Mouse (Mus musculus): Measurements from ENCODE around the gene Ndufb10. TPM values are rescaled to one million over a fixed set of nuclear protein-coding genes. Genes with fewer than 3 reads are reported as not detected.
A peak's percentile ranks its signal among the peaks of the same experiment; 100 is the strongest.
"Not testable (repeated sequence)": the region's sequence is repeated elsewhere in the genome, so short reads cannot be mapped to it uniquely, and the experiment has no call there.

Ndufb10 gene
- polyA plus RNA-seq, 1 experiment from 2014 or later = 233 TPM

DNA sequence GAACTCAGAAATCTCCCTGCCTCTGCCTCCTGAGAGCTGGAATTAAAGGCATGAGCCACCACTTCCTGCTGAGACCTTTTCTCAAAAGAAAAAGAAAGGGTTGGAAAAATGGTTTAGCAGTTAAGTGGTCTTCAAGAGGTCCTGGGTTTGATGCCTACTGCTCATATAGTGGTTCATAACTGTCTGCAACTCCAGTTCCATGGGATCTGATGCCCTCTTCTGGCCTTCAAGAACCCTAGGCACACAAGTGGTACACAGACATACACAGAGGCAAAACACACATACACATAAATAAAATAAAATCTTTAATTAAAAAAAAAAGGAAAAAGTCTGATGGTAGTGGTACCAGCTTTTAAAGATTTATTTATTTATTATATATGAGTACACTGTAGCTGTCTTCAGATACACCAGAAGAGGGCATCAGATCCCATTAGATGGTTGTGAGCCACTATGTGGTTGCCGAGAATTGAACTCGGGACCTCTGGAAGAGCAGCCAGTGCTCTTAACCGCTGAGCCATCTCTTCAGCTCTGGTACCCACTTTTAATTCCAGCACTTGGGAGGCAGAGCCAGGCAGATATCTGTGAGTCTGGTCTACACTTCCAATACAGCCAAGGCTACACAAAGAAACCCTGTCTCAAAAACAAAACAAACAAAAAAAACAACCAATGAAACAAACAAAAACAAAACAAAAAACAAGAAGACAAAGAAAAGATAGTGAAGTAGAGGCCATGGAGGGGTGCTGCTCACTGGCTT is 1.5 kb upstream of the Ndufb10 start:
- Histone ChIP-seq H3K9me3 (ENCODE audit: control insufficient read depth, low read length) (no peaks in the 10 kb centered on the region), H3K9ac (replicated peaks; ENCODE audit: low read depth, low read length) (no peak overlapping the region), H3K4me2 (ENCODE audit: low read length) (no peak overlapping the region), H3K27ac (ENCODE audit: low read length) (no peak overlapping the region), H3K27me3 (replicated peaks; ENCODE audit: control insufficient read depth, insufficient read depth, low read length) (0 out of 2 replicates have a peak, but pooled peaks cover 2% of the 10 kb centered on the region), H3K4me1 (replicated peaks; ENCODE audit: control insufficient read depth, insufficient read depth, low read length) (peaks cover 26% of the 10 kb centered on the region), H3K36me3 (ENCODE audit: control insufficient read depth, insufficient read depth) (peaks cover 7% of the 10 kb centered on the region), H3K4me3 (replicated peaks; ENCODE audit: low read length) (no peak overlapping the region)
- ATAC-seq = no peak
- 76% methylated on average over 3 of the region's 3 CpGs for WGBS

DNA sequence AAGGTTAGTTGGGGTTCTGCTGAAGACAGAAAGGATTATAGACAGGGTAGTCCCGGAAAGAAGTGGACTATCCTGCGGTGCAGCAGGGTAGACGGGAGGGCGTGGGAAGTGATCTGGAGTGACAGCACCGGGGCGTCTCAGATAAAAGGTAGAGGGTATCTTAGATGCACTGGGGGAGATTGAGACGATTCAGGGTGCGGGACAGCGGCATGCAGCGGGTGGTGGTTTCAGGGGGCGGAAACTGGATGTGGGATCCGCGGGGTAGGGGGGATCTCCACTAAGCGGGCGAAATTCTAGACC is 447 bp downstream of the Ndufb10 start:
- H3K9ac ChIP-seq (replicated peaks; ENCODE audit: low read depth, low read length) = peak overlapping the region; percentile 83
- H3K27me3 ChIP-seq (replicated peaks; ENCODE audit: control insufficient read depth, insufficient read depth, low read length) = 0 out of 2 replicates have a peak, but pooled peaks cover 2% of the 10 kb centered on the region
- no peaks in the 10 kb centered on the region for H3K9me3 ChIP-seq (ENCODE audit: control insufficient read depth, low read length)
- H3K4me1 ChIP-seq (replicated peaks; ENCODE audit: control insufficient read depth, insufficient read depth, low read length) = peaks cover 32% of the 10 kb centered on the region
- peaks cover 7% of the 10 kb centered on the region for H3K36me3 ChIP-seq (ENCODE audit: control insufficient read depth, insufficient read depth)
- peak overlapping the region; percentile 72 for H3K4me3 ChIP-seq (replicated peaks; ENCODE audit: low read length)
- H3K27ac ChIP-seq (ENCODE audit: low read length) = peak overlapping the region; percentile 26; the same call in 1 of the 2 replicates
- WGBS = under 1% methylated on average over 15 of the region's 15 CpGs
- H3K4me2 ChIP-seq (ENCODE audit: low read length) = peak overlapping the region; percentile 78
- peak; percentile 0; the same call in 1 of the 2 replicates for ATAC-seq

DNA sequence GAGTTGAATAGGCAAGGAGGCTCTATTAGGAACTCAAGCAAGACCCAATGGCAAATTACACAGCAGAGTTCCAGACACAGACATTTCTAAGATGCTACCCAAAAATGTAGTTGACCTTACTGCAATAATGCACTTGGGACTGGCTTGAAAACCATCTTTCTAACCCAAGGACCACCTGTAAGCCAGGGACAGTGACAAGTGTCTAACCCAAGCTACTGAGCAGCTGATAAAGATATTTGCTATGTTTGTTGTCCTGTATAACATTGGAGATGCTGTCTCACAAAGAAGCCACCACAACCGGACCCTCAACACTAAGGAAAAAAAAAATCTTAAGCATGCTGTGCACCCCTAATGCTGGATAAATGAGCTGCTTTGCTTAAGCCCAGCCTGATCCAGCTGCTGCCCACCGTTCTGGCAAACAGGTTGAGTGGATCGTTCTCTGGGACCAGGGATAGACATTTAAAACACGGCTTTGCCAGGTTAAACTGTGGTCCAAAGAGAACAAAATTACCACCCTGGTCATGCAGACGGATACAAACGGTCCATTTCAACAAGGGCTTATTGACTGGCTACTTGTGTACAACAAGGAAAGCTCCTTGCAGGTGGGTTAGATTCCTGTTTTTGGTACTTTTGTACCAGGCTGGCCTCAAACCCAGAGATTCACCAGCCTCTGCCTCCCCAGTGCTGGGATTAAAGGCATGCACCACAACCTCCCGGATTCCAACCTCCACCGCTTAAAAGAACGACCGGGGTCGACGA is 977 bp downstream of the Ndufb10 start:
- Histone ChIP-seq H3K27ac (ENCODE audit: low read length) (no peak overlapping the region; the same call in 1 of the 2 replicates), H3K36me3 (ENCODE audit: control insufficient read depth, insufficient read depth) (peaks cover 7% of the 10 kb centered on the region), H3K9me3 (ENCODE audit: control insufficient read depth, low read length) (no peaks in the 10 kb centered on the region), H3K9ac (replicated peaks; ENCODE audit: low read depth, low read length) (peak overlapping the region; percentile 83), H3K4me1 (replicated peaks; ENCODE audit: control insufficient read depth, insufficient read depth, low read length) (peaks cover 33% of the 10 kb centered on the region), H3K27me3 (replicated peaks; ENCODE audit: control insufficient read depth, insufficient read depth, low read length) (0 out of 2 replicates have a peak, but pooled peaks cover 2% of the 10 kb centered on the region), H3K4me2 (ENCODE audit: low read length) (peak overlapping the region; percentile 78), H3K4me3 (replicated peaks; ENCODE audit: low read length) (peak overlapping the region; percentile 72)
- WGBS = 3% methylated on average over 12 of the region's 12 CpGs
- no peak for ATAC-seq

DNA sequence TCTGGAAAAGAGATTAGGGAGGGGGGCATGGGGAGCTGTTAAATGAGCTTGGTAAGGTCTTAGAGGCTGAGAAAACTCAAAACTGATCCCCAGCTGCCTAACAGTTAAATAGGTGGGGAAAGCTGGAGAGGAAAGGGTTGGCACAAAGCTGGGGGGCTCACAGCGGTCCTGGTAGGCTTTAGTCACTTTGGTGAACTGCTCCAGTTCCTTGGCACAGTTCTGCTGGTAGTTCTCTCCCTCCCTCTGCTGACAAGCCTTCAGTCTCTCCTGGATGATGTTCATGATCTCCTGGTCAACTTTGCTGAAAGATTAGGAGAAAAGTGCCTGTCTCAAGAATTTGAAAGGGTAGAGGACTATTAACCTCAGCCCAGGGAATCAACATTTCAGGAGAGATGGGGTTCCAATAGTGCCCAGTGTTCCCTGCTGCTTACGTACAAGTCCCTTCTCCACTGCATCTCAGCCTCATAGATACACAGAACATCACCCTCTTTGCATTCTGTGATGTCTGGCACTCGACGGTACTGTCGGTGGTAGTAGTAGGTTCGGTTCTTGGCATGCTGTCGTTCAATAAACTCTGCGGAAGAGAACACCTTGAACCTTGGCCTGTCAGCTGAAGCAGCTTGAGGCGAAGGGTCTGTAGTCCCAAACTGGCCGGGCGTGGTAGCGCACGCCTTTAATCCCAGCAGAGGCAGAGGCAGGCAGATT is 1.9 kb downstream of the Ndufb10 start:
- Histone ChIP-seq H3K4me2 (ENCODE audit: low read length) (no peak overlapping the region), H3K27ac (ENCODE audit: low read length) (no peak overlapping the region), H3K9ac (replicated peaks; ENCODE audit: low read depth, low read length) (no peak overlapping the region), H3K4me3 (replicated peaks; ENCODE audit: low read length) (no peak overlapping the region), H3K9me3 (ENCODE audit: control insufficient read depth, low read length) (no peaks in the 10 kb centered on the region), H3K36me3 (ENCODE audit: control insufficient read depth, insufficient read depth) (peaks cover 7% of the 10 kb centered on the region), H3K4me1 (replicated peaks; ENCODE audit: control insufficient read depth, insufficient read depth, low read length) (peaks cover 33% of the 10 kb centered on the region), H3K27me3 (replicated peaks; ENCODE audit: control insufficient read depth, insufficient read depth, low read length) (0 out of 2 replicates have a peak, but pooled peaks cover 2% of the 10 kb centered on the region)
- 35% methylated on average over 13 of the region's 13 CpGs for WGBS
- ATAC-seq = no peak

DNA sequence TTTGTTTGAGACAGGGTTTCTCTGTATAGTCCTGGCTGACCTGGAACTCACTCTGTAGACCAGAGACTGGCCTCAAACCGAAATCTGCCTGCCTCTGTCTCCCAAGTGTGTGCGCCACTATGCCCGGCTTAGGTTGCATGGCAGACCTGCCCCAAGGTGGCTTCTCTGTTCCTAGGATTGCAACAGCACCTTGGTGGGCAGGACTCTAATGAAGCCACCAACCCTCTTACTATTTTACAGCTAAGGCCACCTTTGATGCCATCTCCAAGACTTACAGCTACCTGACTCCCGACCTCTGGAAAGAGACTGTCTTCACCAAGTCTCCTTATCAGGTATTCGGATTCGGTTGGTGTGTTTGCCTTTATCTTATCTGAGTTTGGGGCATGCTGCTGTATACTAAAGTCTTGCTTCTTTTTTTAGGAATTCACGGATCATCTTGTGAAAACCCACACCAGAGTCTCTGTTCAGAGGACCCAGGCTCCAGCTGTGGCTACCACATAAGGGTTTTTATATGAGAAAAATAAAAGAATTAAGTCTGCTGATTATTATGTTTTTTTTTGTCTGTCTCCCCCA is 2.8 kb downstream of the Ndufb10 start:
- H3K9me3 ChIP-seq (ENCODE audit: control insufficient read depth, low read length); H3K27me3 ChIP-seq (replicated peaks; ENCODE audit: control insufficient read depth, insufficient read depth, low read length); ATAC-seq; H3K27ac ChIP-seq (ENCODE audit: low read length); H3K9ac ChIP-seq (replicated peaks; ENCODE audit: low read depth, low read length); H3K36me3 ChIP-seq (ENCODE audit: control insufficient read depth, insufficient read depth): not testable (repeated sequence)
- 72% methylated on average over 7 of the region's 7 CpGs for WGBS
- H3K4me3 ChIP-seq (replicated peaks; ENCODE audit: low read length) = 0 out of 2 replicates have a peak overlapping the region, but pooled peaks have one; percentile 12
- H3K4me1 ChIP-seq (replicated peaks; ENCODE audit: control insufficient read depth, insufficient read depth, low read length) = peaks cover 33% of the 10 kb centered on the region
- H3K4me2 ChIP-seq (ENCODE audit: low read length) = peak overlapping the region; percentile 30

DNA sequence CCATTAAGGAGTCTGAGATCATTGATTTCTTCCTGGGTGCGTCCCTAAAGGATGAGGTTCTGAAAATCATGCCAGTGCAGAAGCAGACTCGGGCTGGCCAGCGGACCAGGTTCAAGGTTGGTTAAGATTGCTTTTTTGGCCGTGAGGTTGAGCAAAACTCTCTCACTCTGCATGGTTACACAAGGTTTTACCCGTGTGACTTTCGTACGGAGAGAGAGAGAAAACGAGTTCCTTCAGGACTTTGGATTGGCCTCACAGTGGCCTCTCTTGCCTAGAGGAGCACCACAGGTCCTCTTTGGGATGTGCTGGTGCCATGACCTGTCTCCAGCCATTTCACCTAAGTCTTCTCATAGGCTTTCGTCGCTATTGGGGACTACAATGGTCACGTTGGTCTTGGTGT is 3.7 kb downstream of the Ndufb10 start:
- ATAC-seq; H3K27me3 ChIP-seq (replicated peaks; ENCODE audit: control insufficient read depth, insufficient read depth, low read length); H3K36me3 ChIP-seq (ENCODE audit: control insufficient read depth, insufficient read depth); H3K27ac ChIP-seq (ENCODE audit: low read length); H3K9me3 ChIP-seq (ENCODE audit: control insufficient read depth, low read length): not testable (repeated sequence)
- Histone ChIP-seq H3K4me1 (replicated peaks; ENCODE audit: control insufficient read depth, insufficient read depth, low read length) (peaks cover 33% of the 10 kb centered on the region), H3K9ac (replicated peaks; ENCODE audit: low read depth, low read length) (peak overlapping the region; percentile 70), H3K4me3 (replicated peaks; ENCODE audit: low read length) (peak overlapping the region; percentile 92), H3K4me2 (ENCODE audit: low read length) (peak overlapping the region; percentile 80)
- WGBS = 2% methylated on average over 10 of the region's 11 CpGs

DNA sequence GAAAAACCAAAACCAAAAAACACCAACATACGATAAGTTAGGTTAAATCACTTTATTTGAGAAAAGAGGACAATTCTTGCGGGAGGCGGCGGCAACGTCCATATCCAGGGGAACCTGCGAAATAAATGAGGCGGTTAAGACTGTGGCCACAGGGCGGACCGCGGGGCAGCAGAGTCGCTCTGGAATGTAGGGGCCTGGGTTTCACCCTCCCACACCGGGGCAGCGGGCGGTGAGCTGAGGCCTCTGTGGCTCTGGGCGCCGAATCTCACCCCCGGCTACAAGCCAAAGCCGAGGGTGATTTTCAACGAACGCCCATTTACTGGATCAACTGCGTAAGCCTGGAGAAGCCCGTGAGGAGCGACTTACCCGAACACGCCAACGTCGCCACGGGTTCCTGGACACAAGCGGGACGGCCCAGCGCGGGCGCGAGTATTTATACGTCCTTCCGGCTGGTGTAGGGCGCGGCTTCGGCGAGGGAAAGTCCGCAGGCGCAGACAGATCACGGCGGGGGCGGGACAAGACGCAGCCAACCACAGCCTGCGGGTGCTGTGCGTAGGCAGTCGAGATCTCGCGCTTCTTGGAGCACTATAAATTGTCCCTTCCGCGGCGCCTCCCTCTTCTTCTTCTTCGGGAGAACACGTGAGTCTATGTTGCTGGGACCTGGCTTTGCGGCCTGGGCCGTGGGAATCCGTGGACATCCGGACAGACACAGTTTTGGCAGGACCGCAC is 4.6 kb downstream of the Ndufb10 start:
- peak overlapping the region; percentile 92 for H3K4me3 ChIP-seq (replicated peaks; ENCODE audit: low read length)
- H3K27ac ChIP-seq (ENCODE audit: low read length) = peak overlapping the region; percentile 76
- WGBS = under 1% methylated on average over 61 of the region's 61 CpGs
- H3K27me3 ChIP-seq (replicated peaks; ENCODE audit: control insufficient read depth, insufficient read depth, low read length) = no peaks in the 10 kb centered on the region
- peak overlapping the region; percentile 92 for H3K9ac ChIP-seq (replicated peaks; ENCODE audit: low read depth, low read length)
- ATAC-seq = peak; percentile 99
- H3K4me2 ChIP-seq (ENCODE audit: low read length) = peak overlapping the region; percentile 80
- H3K36me3 ChIP-seq (ENCODE audit: control insufficient read depth, insufficient read depth) = peaks cover 7% of the 10 kb centered on the region
- no peaks in the 10 kb centered on the region for H3K9me3 ChIP-seq (ENCODE audit: control insufficient read depth, low read length)
- H3K4me1 ChIP-seq (replicated peaks; ENCODE audit: control insufficient read depth, insufficient read depth, low read length) = peaks cover 33% of the 10 kb centered on the region

DNA sequence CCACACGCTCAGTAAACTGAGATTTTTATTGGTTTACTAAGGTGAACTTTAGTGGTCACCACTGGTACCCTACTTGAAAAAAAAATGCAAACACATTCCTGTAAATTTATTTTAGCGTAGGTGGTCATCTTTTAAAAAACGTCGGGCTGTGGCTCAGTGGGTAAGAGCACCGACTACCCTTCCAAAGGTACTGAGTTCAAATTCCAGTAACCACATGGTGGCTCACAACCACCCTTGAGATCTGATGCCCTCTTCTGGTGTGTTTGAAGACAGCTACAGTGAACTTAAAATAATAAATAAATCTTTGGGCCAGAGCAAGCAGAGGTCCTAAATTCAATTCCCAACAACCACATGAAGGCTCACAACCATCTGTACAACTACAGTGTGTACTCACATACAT is 5.3 kb downstream of the Ndufb10 start:
- WGBS = 67% methylated on average over 5 of the region's 5 CpGs
- not testable (repeated sequence) for H3K36me3 ChIP-seq (ENCODE audit: control insufficient read depth, insufficient read depth); H3K27ac ChIP-seq (ENCODE audit: low read length); ATAC-seq; H3K9me3 ChIP-seq (ENCODE audit: control insufficient read depth, low read length); H3K27me3 ChIP-seq (replicated peaks; ENCODE audit: control insufficient read depth, insufficient read depth, low read length)
- Histone ChIP-seq H3K4me3 (replicated peaks; ENCODE audit: low read length) (peak overlapping the region; percentile 92), H3K4me2 (ENCODE audit: low read length) (peak overlapping the region; percentile 62), H3K9ac (replicated peaks; ENCODE audit: low read depth, low read length) (peak overlapping the region; percentile 92), H3K4me1 (replicated peaks; ENCODE audit: control insufficient read depth, insufficient read depth, low read length) (peaks cover 33% of the 10 kb centered on the region)
